Mouse (Mus musculus): Measurements from ENCODE around the gene Slc25a23. TPM values are rescaled to one million over a fixed set of nuclear protein-coding genes. Genes with fewer than 3 reads are reported as not detected.

The Slc25a23 gene
- polyA plus RNA-seq, 1 experiment from 2014 or later = 18.7 TPM

- no peak overlapping the region for H3K9ac ChIP-seq
Observed at GRCm38 (mm10) chr17:57038978-57039377, 20.7 kb downstream of the Slc25a23 start.

GRCm38 (mm10) chr17:57032854-57033253 lies 26.8 kb downstream of the Slc25a23 start:
- Histone ChIP-seq H3K4me3 (0 out of 2 replicates have a peak overlapping the region, but pooled peaks have one; percentile 0), H3K9ac (no peak overlapping the region), H3K27me3 (peaks cover 9% of the 10 kb centered on the region), H3K4me2 (replicated peaks) (0 out of 2 replicates have a peak overlapping the region, but pooled peaks have one; percentile 1), H3K4me1 (peaks cover 25% of the 10 kb centered on the region), H3K9me3 (replicated peaks) (no peaks in the 10 kb centered on the region), H3K27ac (peak overlapping the region; percentile 69; the same call in 1 of the 2 replicates), H3K36me3 (peaks cover 11% of the 10 kb centered on the region)
- no peak for ATAC-seq (ENCODE audit: low FRiP score)
- 85% methylated on average over 4 of the region's 4 CpGs for WGBS

More at GRCm38 (mm10) chr17:57038978-57039377, 20.7 kb downstream of the Slc25a23 start:
- no peaks in the 10 kb centered on the region for H3K9me3 ChIP-seq (replicated peaks)
- H3K27me3 ChIP-seq = peaks cover 16% of the 10 kb centered on the region
- H3K4me3 ChIP-seq = no peak overlapping the region
- ATAC-seq (ENCODE audit: low FRiP score) = no peak
- no peak overlapping the region for H3K27ac ChIP-seq
- H3K4me1 ChIP-seq = 0 out of 2 replicates have a peak, but pooled peaks cover 2% of the 10 kb centered on the region
- no peak overlapping the region for H3K4me2 ChIP-seq (replicated peaks)
- H3K36me3 ChIP-seq = no peaks in the 10 kb centered on the region
- WGBS = 35% methylated on average over 8 of the region's 8 CpGs

- Histone ChIP-seq H3K27me3 (0 out of 2 replicates have a peak, but pooled peaks cover 5% of the 10 kb centered on the region), H3K9me3 (replicated peaks) (no peaks in the 10 kb centered on the region), H3K4me3 (peak overlapping the region; percentile 97), H3K4me2 (replicated peaks) (peak overlapping the region; percentile 55), H3K27ac (peak overlapping the region; percentile 69), H3K9ac (peak overlapping the region; percentile 61), H3K36me3 (peaks cover 21% of the 10 kb centered on the region), H3K4me1 (peaks cover 22% of the 10 kb centered on the region)
- under 1% methylated on average over 38 of the region's 38 CpGs for WGBS
- peak; percentile 99 for ATAC-seq (ENCODE audit: low FRiP score)
Observed at GRCm38 (mm10) chr17:57031661-57032420, 27.8 kb downstream of the Slc25a23 start.

- WGBS = under 1% methylated on average over 77 of the region's 99 CpGs
- Histone ChIP-seq H3K4me2 (replicated peaks) (peak within 1 kb of the TSS; percentile 95), H3K9me3 (replicated peaks) (no peaks in the 10 kb centered on the region), H3K4me3 (peak within 1 kb of the TSS; percentile 97), H3K4me1 (peaks cover 22% of the 10 kb centered on the region), H3K36me3 (peaks cover 28% of the 10 kb centered on the region), H3K27ac (peak within 1 kb of the TSS; percentile 97), H3K9ac (peak within 1 kb of the TSS; percentile 100), H3K27me3 (0 out of 2 replicates have a peak, but pooled peaks cover 5% of the 10 kb centered on the region)
- no peak for ATAC-seq (ENCODE audit: low FRiP score)
Observed at GRCm38 (mm10) chr17:57030931-57031660, 28.6 kb downstream of the Slc25a23 start, which contains the start of gene Khsrp. Khsrp (minus strand) TSS chr17:57031522.

- WGBS = 55% methylated on average over 8 of the region's 8 CpGs
- no peaks in the 10 kb centered on the region for H3K9me3 ChIP-seq (replicated peaks)
- H3K27me3 ChIP-seq = 0 out of 2 replicates have a peak, but pooled peaks cover 2% of the 10 kb centered on the region
- peak overlapping the region; percentile 100 for H3K9ac ChIP-seq
- peak overlapping the region; percentile 97 for H3K4me3 ChIP-seq
- no peak for ATAC-seq (ENCODE audit: low FRiP score)
- H3K27ac ChIP-seq = no peak overlapping the region
- H3K36me3 ChIP-seq = peaks cover 42% of the 10 kb centered on the region
- H3K4me1 ChIP-seq = peaks cover 22% of the 10 kb centered on the region
- peak overlapping the region; percentile 95 for H3K4me2 ChIP-seq (replicated peaks)
Observed at GRCm38 (mm10) chr17:57029691-57030090, 30.0 kb downstream of the Slc25a23 start.

- Histone ChIP-seq H3K9me3 (replicated peaks) (no peaks in the 10 kb centered on the region), H3K4me1 (peaks cover 20% of the 10 kb centered on the region), H3K9ac (no peak overlapping the region), H3K27me3 (no peaks in the 10 kb centered on the region), H3K27ac (no peak overlapping the region), H3K4me3 (no peak overlapping the region), H3K36me3 (peaks cover 65% of the 10 kb centered on the region), H3K4me2 (replicated peaks) (no peak overlapping the region)
- ATAC-seq (ENCODE audit: low FRiP score) = no peak
- 90% methylated on average over 4 of the region's 4 CpGs for WGBS
Observed at GRCm38 (mm10) chr17:57027471-57027870, 32.2 kb downstream of the Slc25a23 start.

- Histone ChIP-seq H3K4me1 (no peaks in the 10 kb centered on the region), H3K36me3 (peaks cover 62% of the 10 kb centered on the region), H3K9me3 (replicated peaks) (no peaks in the 10 kb centered on the region), H3K27ac (no peak overlapping the region), H3K9ac (no peak overlapping the region), H3K4me2 (replicated peaks) (no peak overlapping the region), H3K27me3 (no peaks in the 10 kb centered on the region), H3K4me3 (no peak overlapping the region)
- WGBS = 94% methylated on average over 5 of the region's 5 CpGs
- ATAC-seq (ENCODE audit: low FRiP score) = no peak
Observed at GRCm38 (mm10) chr17:57020960-57021359, 38.7 kb downstream of the Slc25a23 start.

GRCm38 (mm10) chr17:57019693-57020092 lies 40.0 kb downstream of the Slc25a23 start:
- Histone ChIP-seq H3K9ac (no peak overlapping the region), H3K27ac (no peak overlapping the region), H3K36me3 (peaks cover 50% of the 10 kb centered on the region), H3K4me2 (replicated peaks) (no peak overlapping the region), H3K4me1 (no peaks in the 10 kb centered on the region), H3K4me3 (no peak overlapping the region), H3K27me3 (no peaks in the 10 kb centered on the region), H3K9me3 (replicated peaks) (no peaks in the 10 kb centered on the region)
- 82% methylated on average over 2 of the region's 2 CpGs for WGBS
- no peak for ATAC-seq (ENCODE audit: low FRiP score)

- 72% methylated on average over 13 of the region's 13 CpGs for WGBS
- H3K9me3 ChIP-seq (replicated peaks) = no peaks in the 10 kb centered on the region
- H3K9ac ChIP-seq = peak overlapping the region; percentile 77; the same call in 1 of the 2 replicates
- no peaks in the 10 kb centered on the region for H3K27me3 ChIP-seq
- H3K4me2 ChIP-seq (replicated peaks) = peak overlapping the region; percentile 81
- H3K4me3 ChIP-seq = peak overlapping the region; percentile 75
- peak overlapping the region; percentile 93 for H3K27ac ChIP-seq
- ATAC-seq (ENCODE audit: low FRiP score) = no peak
- H3K36me3 ChIP-seq = peaks cover 15% of the 10 kb centered on the region
- peaks cover 15% of the 10 kb centered on the region for H3K4me1 ChIP-seq
Observed at GRCm38 (mm10) chr17:57012245-57012795, 47.3 kb downstream of the Slc25a23 start.

- Histone ChIP-seq H3K27me3 (no peaks in the 10 kb centered on the region), H3K4me2 (replicated peaks) (peak within 1 kb of the TSS; percentile 93), H3K9me3 (replicated peaks) (no peaks in the 10 kb centered on the region), H3K4me1 (peaks cover 15% of the 10 kb centered on the region), H3K4me3 (peak within 1 kb of the TSS; percentile 75), H3K36me3 (peaks cover 24% of the 10 kb centered on the region), H3K27ac (peak within 1 kb of the TSS; percentile 93), H3K9ac (peak within 1 kb of the TSS; percentile 80)
- ATAC-seq (ENCODE audit: low FRiP score) = peak; percentile 95
- under 1% methylated on average over 51 of the region's 51 CpGs for WGBS
Observed at GRCm38 (mm10) chr17:57011236-57012141, 48.2 kb downstream of the Slc25a23 start, which contains the start of the genes Gtf2f1 and Gm17949. Gtf2f1 (minus strand) TSS chr17:57011288. Gm17949 (plus strand) TSS chr17:57011469.

GRCm38 (mm10) chr17:57010911-57011235 lies 48.8 kb downstream of the Slc25a23 start:
- H3K4me1 ChIP-seq = peaks cover 15% of the 10 kb centered on the region
- H3K4me2 ChIP-seq (replicated peaks) = peak overlapping the region; percentile 93
- peak; percentile 70 for ATAC-seq (ENCODE audit: low FRiP score)
- under 1% methylated on average over 19 of the region's 19 CpGs for WGBS
- peaks cover 29% of the 10 kb centered on the region for H3K36me3 ChIP-seq
- no peaks in the 10 kb centered on the region for H3K27me3 ChIP-seq
- no peaks in the 10 kb centered on the region for H3K9me3 ChIP-seq (replicated peaks)
- peak overlapping the region; percentile 80 for H3K9ac ChIP-seq
- H3K27ac ChIP-seq = peak overlapping the region; percentile 77
- H3K4me3 ChIP-seq = peak overlapping the region; percentile 75
